Mouse (Mus musculus): ENCODE measurements at regions not wholly inside any gene's neighbourhood (a gene's known extent, or its start where the extent isn't known, plus 50 kb on each side); places are given as distances from the start of the nearest gene placed in this dataset.

- ATAC-seq (ENCODE audit: low FRiP score, low read depth) (no peak), DNase-seq (ENCODE audit: low spot score) (no peak)
- H3K4me3 ChIP-seq (replicated peaks; ENCODE audit: low read length): no peak overlapping the region
- no peak for TF ChIP-seq POLR2A (IDR thresholded peaks at IDR 0.05; ENCODE audit: borderline replicate concordance, extremely low read depth, insufficient read depth, insufficient read length)
- no peaks in the 10 kb centered on the region for H3K36me3 ChIP-seq (ENCODE audit: control insufficient read depth, insufficient read depth, low read length)
- H3K9ac ChIP-seq (ENCODE audit: low read depth, low read length, severe bottlenecking): no peak overlapping the region
- H3K4me1 ChIP-seq (ENCODE audit: control insufficient read depth, insufficient read depth, low read length): no peaks in the 10 kb centered on the region
- H3K4me2 ChIP-seq (replicated peaks; ENCODE audit: low read depth, low read length, severe bottlenecking): no peak overlapping the region
- H3K27ac ChIP-seq (replicated peaks; ENCODE audit: low read depth, low read length): no peak overlapping the region
- H3K27me3 ChIP-seq (ENCODE audit: control insufficient read depth, insufficient read depth, low read length): no peaks in the 10 kb centered on the region
- H3K9me3 ChIP-seq (ENCODE audit: control insufficient read depth, low read length): no peaks in the 10 kb centered on the region
- 82% methylated on average over 9 of the region's 9 CpGs for WGBS
These were observed 551.9 kb upstream of the Map3k7 start for GRCm38 (mm10) chr4:31411770-31412525.

- ATAC-seq (ENCODE audit: low FRiP score, low read depth) (no peak), DNase-seq (ENCODE audit: low spot score) (no peak)
- no peaks in the 10 kb centered on the region for H3K27me3 ChIP-seq (ENCODE audit: control insufficient read depth, insufficient read depth, low read length)
- WGBS: 82% methylated on average over 4 of the region's 4 CpGs
- no peak overlapping the region for H3K4me3 ChIP-seq (replicated peaks; ENCODE audit: low read length)
- H3K4me2 ChIP-seq (replicated peaks; ENCODE audit: low read depth, low read length, severe bottlenecking): no peak overlapping the region
- H3K4me1 ChIP-seq (ENCODE audit: control insufficient read depth, insufficient read depth, low read length): peaks cover 2% of the 10 kb centered on the region; the same call in 1 of the 2 replicates
- H3K27ac ChIP-seq (replicated peaks; ENCODE audit: low read depth, low read length): no peak overlapping the region
- no peaks in the 10 kb centered on the region for H3K9me3 ChIP-seq (ENCODE audit: control insufficient read depth, low read length)
- no peak for TF ChIP-seq POLR2A (IDR thresholded peaks at IDR 0.05; ENCODE audit: borderline replicate concordance, extremely low read depth, insufficient read depth, insufficient read length)
- no peaks in the 10 kb centered on the region for H3K36me3 ChIP-seq (ENCODE audit: control insufficient read depth, insufficient read depth, low read length)
- H3K9ac ChIP-seq (ENCODE audit: low read depth, low read length, severe bottlenecking): no peak overlapping the region
These were observed 546.7 kb upstream of the Map3k7 start for GRCm38 (mm10) chr4:31417161-31417560.

DNA sequence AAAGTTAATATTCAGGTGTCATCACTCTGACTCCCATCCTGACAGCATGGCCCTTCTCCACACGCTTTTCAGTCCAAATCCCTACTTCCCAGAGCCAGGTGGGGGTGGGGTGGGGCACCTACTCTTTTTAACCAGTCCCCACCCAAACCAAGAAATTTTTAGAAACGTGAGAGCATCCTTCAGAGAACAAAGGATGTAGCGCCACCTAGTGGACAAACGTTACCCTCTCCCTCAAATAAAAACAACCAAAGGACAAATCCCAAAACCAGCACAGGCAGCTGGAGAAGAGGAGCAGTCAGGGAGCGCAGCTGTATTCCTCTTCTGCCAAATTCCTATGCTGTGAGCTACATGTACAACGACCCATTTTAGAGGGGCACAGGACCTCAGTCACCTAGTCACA, 544.7 kb upstream of the Map3k7 start:
- no peak for TF ChIP-seq POLR2A (IDR thresholded peaks at IDR 0.05; ENCODE audit: borderline replicate concordance, extremely low read depth, insufficient read depth, insufficient read length)
- DNase-seq (ENCODE audit: low spot score) (peak; percentile 82), ATAC-seq (ENCODE audit: low FRiP score, low read depth) (peak; percentile 53; the same call in 1 of the 2 replicates)
- H3K27me3 ChIP-seq (ENCODE audit: control insufficient read depth, insufficient read depth, low read length): no peaks in the 10 kb centered on the region
- peaks cover 2% of the 10 kb centered on the region; the same call in 1 of the 2 replicates for H3K4me1 ChIP-seq (ENCODE audit: control insufficient read depth, insufficient read depth, low read length)
- no peak overlapping the region for H3K9ac ChIP-seq (ENCODE audit: low read depth, low read length, severe bottlenecking)
- no peak overlapping the region for H3K4me3 ChIP-seq (replicated peaks; ENCODE audit: low read length)
- no peaks in the 10 kb centered on the region for H3K9me3 ChIP-seq (ENCODE audit: control insufficient read depth, low read length)
- 13% methylated on average over 6 of the region's 6 CpGs for WGBS
- no peak overlapping the region for H3K27ac ChIP-seq (replicated peaks; ENCODE audit: low read depth, low read length)
- no peak overlapping the region for H3K4me2 ChIP-seq (replicated peaks; ENCODE audit: low read depth, low read length, severe bottlenecking)
- no peaks in the 10 kb centered on the region for H3K36me3 ChIP-seq (ENCODE audit: control insufficient read depth, insufficient read depth, low read length)

DNA sequence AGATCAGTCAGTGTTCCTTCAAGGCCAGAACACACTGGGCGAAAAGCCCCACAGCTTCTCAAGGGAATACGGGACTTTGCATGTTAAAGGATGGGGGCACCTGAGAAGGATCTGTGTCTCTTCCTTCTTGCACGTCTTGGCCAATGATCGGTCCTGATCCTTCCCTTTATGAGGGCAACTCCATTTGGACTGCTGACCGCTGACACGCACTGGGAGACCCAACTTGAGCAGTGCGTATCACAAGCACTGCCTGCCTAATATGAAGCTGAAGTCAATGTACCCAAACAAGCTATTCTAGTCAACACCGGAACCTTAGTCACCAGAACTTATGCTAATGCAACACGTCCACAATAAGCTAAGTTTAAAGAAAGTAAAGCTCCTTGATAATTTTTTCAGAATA, 543.7 kb upstream of the Map3k7 start:
- Histone ChIP-seq H3K9me3 (ENCODE audit: control insufficient read depth, low read length) (no peaks in the 10 kb centered on the region), H3K36me3 (ENCODE audit: control insufficient read depth, insufficient read depth, low read length) (no peaks in the 10 kb centered on the region), H3K4me2 (replicated peaks; ENCODE audit: low read depth, low read length, severe bottlenecking) (no peak overlapping the region), H3K4me1 (ENCODE audit: control insufficient read depth, insufficient read depth, low read length) (peaks cover 2% of the 10 kb centered on the region; the same call in 1 of the 2 replicates), H3K9ac (ENCODE audit: low read depth, low read length, severe bottlenecking) (no peak overlapping the region), H3K4me3 (replicated peaks; ENCODE audit: low read length) (no peak overlapping the region), H3K27me3 (ENCODE audit: control insufficient read depth, insufficient read depth, low read length) (no peaks in the 10 kb centered on the region), H3K27ac (replicated peaks; ENCODE audit: low read depth, low read length) (no peak overlapping the region)
- WGBS: 87% methylated on average over 9 of the region's 9 CpGs
- ATAC-seq (ENCODE audit: low FRiP score, low read depth) (no peak), DNase-seq (ENCODE audit: low spot score) (no peak)
- no peak for TF ChIP-seq POLR2A (IDR thresholded peaks at IDR 0.05; ENCODE audit: borderline replicate concordance, extremely low read depth, insufficient read depth, insufficient read length)

- no peaks in the 10 kb centered on the region for H3K9me3 ChIP-seq (ENCODE audit: control insufficient read depth, low read length)
- ATAC-seq (ENCODE audit: low FRiP score, low read depth): no peak
- no peaks in the 10 kb centered on the region for H3K36me3 ChIP-seq (ENCODE audit: control insufficient read depth, insufficient read depth, low read length)
- peaks cover 2% of the 10 kb centered on the region; the same call in 1 of the 2 replicates for H3K4me1 ChIP-seq (ENCODE audit: control insufficient read depth, insufficient read depth, low read length)
- no peaks in the 10 kb centered on the region for H3K27me3 ChIP-seq (ENCODE audit: control insufficient read depth, insufficient read depth, low read length)
- no peak overlapping the region for H3K9ac ChIP-seq (ENCODE audit: low read depth, low read length, severe bottlenecking)
- TF ChIP-seq POLR2A (IDR thresholded peaks at IDR 0.05; ENCODE audit: borderline replicate concordance, extremely low read depth, insufficient read depth, insufficient read length): no peak
- no peak overlapping the region for H3K4me2 ChIP-seq (replicated peaks; ENCODE audit: low read depth, low read length, severe bottlenecking)
- 60% methylated on average over 5 of the region's 5 CpGs for WGBS
- DNase-seq (ENCODE audit: low spot score): no peak
- no peak overlapping the region for H3K4me3 ChIP-seq (replicated peaks; ENCODE audit: low read length)
- H3K27ac ChIP-seq (replicated peaks; ENCODE audit: low read depth, low read length): no peak overlapping the region
These were observed 542.5 kb upstream of the Map3k7 start for GRCm38 (mm10) chr4:31421386-31421785.
